Mouse (Mus musculus) retina, postnatal 1 day (tissue): ENCODE measurements at regions not wholly inside any gene's neighbourhood (a gene's known extent, or its start where the extent isn't known, plus 50 kb on each side); places are given as distances from the start of the nearest gene placed in this dataset.

ENCODE experiments used
- DNase-seq: peaks from one replicate; pipeline ENCODE4 v3.0.0-alpha.2; 2012

GRCm38 (mm10) chr4:142452614-142453013 is 213.4 kb upstream of the Kazn start:
- no peak for DNase-seq

- DNase-seq, result peak; percentile 49
Measured at GRCm38 (mm10) chr4:142450884-142451283, 211.7 kb upstream of the Kazn start.

- DNase-seq, result peak; percentile 91
Measured at GRCm38 (mm10) chr4:142449713-142450112, 210.5 kb upstream of the Kazn start.

- DNase-seq, result no peak
Measured at GRCm38 (mm10) chr4:142449198-142449702, 210.0 kb upstream of the Kazn start.

- DNase-seq, result no peak
Measured at GRCm38 (mm10) chr4:142447529-142447928, 208.3 kb upstream of the Kazn start.

GRCm38 (mm10) chr4:142441045-142441444 is 201.8 kb upstream of the Kazn start:
- no peak for DNase-seq

- peak; percentile 40 for DNase-seq
Measured at GRCm38 (mm10) chr4:142439450-142440183, 200.4 kb upstream of the Kazn start.

GRCm38 (mm10) chr4:142424596-142424995 is 185.4 kb upstream of the Kazn start:
- no peak for DNase-seq

GRCm38 (mm10) chr4:142420427-142420826 is 181.2 kb upstream of the Kazn start:
- no peak for DNase-seq

- peak; percentile 38 for DNase-seq
Measured at GRCm38 (mm10) chr4:142414874-142415273, 175.7 kb upstream of the Kazn start.

GRCm38 (mm10) chr4:142411792-142412191 is 172.6 kb upstream of the Kazn start:
- no peak for DNase-seq

GRCm38 (mm10) chr4:142410596-142411573 is 171.7 kb upstream of the Kazn start:
- DNase-seq, result no peak

GRCm38 (mm10) chr4:142397858-142398257 is 158.7 kb upstream of the Kazn start:
- DNase-seq, result no peak

- DNase-seq, result peak; percentile 63
Measured at GRCm38 (mm10) chr4:142392924-142393323, 153.7 kb upstream of the Kazn start.

GRCm38 (mm10) chr4:142390531-142391195 is 151.5 kb upstream of the Kazn start:
- DNase-seq, result no peak

GRCm38 (mm10) chr4:142388476-142388875 is 149.3 kb upstream of the Kazn start:
- DNase-seq, result no peak

- DNase-seq, result no peak
Measured at GRCm38 (mm10) chr4:142381168-142381567, 142.0 kb upstream of the Kazn start.

GRCm38 (mm10) chr4:142378452-142378851 is 139.3 kb upstream of the Kazn start:
- DNase-seq, result peak; percentile 64

GRCm38 (mm10) chr4:142367774-142368173 is 128.6 kb upstream of the Kazn start:
- no peak for DNase-seq

GRCm38 (mm10) chr4:142362071-142362470 is 122.9 kb upstream of the Kazn start:
- peak; percentile 41 for DNase-seq

GRCm38 (mm10) chr4:142358866-142359265 is 119.7 kb upstream of the Kazn start:
- DNase-seq, result no peak

GRCm38 (mm10) chr4:142355387-142355786 is 116.2 kb upstream of the Kazn start:
- no peak for DNase-seq

- DNase-seq, result no peak
Measured at GRCm38 (mm10) chr4:142353526-142353925, 114.3 kb upstream of the Kazn start.
